Mouse (Mus musculus) layer of hippocampus, adult 8-10 months (tissue): ENCODE data around the gene H2-T3. TPM values are rescaled to one million over a fixed set of nuclear protein-coding genes. Genes with fewer than 3 reads are reported as not detected.
A peak's percentile ranks its signal among the peaks of the same experiment; 100 is the strongest.
"Not testable (repeated sequence)": the region's sequence is repeated elsewhere in the genome, so short reads cannot be mapped to it uniquely, and the experiment has no call there.

Source experiments
- DNase-seq, 2 experiments: peaks; one replicate each; pipeline ENCODE4 v3.0.0; 2022; ENCODE audit warnings: low spot score in 2 of 2
- total RNA-seq, 4 experiments: library from RNA; stranded (reverse); gene quantifications; 2 replicates each; pipeline ENCODE4 v1.2.4; 2022

The H2-T3 gene
- total RNA-seq: not detected

DNA sequence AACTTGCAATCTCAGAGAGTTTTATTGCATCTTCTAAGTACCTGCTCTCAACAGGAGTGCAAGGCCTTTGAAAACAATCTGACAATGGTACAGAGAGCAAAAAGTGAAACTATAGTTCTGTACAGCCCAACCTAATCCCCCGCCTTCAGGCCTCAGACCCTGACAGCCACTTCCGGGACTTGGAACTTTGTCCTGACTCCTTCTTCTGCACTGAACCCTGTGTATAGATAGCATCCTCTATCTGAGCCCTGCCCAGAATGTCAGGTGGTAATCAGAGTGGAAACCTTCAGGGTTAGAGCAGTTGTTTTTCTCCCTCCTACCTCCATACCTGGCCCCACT lies at the start of gene H2-T3:
TSS of gene H2-T3 (minus strand) at position 119 of the 339 bp plus-strand sequence.
- DNase-seq: no peak

DNA sequence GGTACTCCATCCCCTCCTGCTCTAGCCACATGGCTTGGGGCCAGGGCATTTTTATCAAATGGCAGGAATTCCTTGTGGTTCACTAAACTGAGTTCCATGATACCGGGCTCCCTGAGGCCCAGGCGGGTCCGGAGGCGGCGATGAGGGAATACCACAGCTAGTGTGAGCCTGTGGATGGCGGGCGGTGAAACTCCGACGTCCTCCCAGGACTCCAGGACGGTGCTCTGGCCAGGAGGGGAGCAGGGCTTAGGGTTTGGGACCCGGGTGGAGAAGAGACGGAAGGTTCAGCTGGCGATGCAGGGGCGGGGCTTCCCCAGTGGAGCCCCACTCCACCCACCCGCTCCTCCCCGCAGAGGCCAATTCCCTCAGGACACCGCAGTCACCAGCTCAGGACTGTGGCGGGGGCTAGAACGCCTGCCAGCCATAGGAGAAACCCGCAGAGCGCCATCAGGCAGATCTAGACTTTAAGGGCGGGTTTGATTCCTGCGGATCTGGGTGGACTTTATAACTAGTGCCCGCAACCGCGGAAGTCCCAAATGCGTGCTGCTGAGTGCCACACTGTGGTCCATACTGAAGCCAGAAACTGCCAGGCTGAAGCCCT lies 47.3 kb upstream of the H2-T3 start:
- no peak for DNase-seq

DNA sequence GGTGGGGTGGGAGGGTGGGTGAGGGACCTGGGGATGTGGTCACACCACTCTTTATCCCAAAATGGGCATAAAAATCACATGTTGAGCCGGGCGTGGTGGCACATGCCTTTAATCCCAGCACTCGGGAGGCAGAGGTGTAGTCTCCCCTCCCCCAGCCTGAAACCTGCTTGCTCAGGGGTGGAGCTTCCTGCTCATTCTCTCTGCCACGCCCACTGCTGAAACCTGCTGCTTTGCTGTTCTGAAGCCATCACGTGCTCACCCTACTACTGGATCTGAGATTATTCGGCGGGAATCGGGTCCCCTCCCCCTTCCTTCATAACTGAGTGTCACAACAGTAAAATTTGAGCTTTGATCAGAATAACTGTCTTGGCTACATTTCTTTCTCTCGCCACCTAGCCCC lies 45.2 kb upstream of the H2-T3 start:
- not testable (repeated sequence) for DNase-seq

DNA sequence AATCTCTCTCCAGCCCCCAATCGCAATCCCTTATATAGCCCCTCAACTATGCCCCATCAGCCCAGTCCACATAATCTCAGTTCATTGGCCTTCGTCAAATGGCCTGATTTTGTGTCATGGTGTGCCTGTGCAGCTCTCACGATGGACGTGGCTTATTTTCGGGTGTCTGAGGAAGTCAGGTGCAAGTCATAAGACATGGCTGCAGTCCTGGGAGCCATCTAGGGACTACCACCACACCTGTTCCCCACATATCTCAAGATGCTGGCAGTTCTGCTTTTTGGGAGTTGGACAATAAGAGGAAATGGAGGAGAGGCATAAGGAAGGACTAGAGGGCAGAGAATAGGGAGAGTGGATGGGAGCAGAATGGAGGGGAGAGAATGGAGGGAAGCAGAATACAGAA lies 43.5 kb upstream of the H2-T3 start:
- no peak for DNase-seq

DNA sequence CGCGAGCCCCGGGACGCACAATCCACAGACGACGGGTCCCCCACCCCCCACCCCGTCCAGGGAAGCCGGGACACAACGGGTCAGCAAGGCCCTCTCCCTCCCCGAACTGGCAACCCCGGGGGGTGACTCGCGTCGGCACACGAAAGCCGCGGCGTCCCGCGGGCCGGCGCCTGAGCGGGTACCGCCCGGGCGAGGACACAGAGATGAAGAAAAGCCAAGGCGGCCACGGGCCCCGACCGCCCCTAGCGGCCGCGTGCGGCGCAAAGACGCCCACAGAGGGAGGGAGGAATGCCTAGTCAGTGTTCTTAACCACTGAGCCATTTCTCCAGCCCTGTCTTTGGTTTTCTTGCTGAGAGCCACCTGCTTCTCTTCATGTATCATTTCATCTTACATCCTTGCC lies 41.2 kb upstream of the H2-T3 start:
- DNase-seq: no peak

DNA sequence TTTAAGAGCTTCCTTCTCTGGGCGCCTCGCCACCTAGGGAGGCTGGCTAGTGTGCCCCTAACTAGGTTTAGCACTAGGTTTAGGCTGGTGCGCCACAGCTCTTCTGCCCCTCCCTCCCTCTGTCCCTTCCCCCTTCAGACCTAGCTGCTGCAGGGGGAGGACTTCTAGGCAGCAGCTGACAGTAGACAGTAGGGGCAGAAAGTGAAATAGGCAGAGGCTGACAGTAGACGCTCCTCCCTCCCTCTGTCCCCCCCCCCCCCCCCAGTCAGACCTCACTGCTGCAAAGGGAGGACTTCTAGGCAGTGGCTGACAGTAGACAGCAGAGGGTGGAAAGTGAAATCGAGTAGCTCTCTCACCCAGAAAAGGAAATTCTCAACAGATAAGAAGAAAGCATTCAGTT lies 39.0 kb upstream of the H2-T3 start:
- DNase-seq: no peak

DNA sequence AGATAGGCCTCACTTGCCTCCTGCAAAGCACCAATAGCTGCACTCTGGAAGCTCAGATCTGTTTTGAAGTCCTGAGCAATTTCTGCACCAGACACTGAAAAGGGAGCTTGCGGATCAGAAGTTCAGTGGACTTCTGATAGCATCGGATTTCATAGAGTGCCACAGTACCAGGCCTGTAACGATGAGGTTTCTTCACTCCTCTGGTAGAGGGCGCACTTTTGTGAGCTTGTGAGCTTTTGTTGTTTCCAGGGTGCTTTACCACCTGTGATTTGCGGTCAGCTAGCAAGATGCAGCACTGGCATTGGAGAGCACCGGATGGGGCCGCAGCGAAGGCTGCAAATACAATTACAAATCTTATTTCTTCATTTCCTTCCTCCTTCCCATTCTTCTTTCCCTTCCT lies 36.8 kb upstream of the H2-T3 start:
- DNase-seq: no peak

DNA sequence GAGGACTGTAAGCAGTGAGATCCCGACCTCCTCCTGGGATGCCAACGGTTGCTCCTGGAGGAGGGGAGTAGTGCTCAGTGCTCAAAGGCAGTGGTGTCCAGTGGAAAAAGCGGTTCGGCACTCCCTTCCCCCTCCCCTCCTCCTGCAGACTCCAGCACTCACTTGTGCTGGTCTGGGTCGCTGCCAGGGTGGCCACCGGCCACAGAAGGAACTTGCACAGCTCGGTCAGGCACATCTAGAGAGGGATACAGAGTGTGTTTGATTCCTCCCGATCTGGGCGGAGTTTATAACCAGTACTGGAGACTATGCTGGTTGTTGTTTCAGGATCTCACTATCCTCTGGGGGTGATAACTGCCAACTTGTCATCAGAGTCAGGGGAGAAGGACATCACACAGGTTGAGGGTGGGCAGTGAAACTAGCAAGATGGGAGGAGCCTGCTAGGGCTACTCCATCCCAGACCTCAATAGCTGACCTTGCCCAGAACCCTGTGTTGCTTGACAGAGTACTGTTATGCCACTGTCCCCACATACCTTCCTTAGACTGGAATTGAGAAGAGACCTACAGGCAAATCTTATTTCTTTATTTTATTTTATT lies 35.2 kb upstream of the H2-T3 start:
- no peak for DNase-seq

DNA sequence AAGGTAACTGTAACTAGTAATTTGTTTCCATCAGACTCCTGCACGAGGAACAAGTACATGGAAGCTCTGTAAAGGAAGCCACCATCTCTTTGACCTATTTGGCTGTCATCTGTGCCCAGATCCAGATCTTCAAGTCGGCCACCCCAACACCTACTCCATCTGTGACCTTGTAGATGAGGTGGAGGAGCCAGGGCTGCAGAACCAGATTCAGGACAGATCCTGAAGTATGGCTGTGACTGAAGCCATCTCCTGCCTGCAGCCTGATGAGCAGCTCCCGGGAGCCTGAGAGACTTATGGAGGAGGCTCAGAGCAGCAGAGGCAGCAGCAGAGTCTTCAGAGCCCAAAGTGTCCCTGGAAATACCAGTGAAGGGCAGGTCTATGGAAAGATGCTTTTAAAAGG lies 34.4 kb upstream of the H2-T3 start:
- no peak for DNase-seq

DNA sequence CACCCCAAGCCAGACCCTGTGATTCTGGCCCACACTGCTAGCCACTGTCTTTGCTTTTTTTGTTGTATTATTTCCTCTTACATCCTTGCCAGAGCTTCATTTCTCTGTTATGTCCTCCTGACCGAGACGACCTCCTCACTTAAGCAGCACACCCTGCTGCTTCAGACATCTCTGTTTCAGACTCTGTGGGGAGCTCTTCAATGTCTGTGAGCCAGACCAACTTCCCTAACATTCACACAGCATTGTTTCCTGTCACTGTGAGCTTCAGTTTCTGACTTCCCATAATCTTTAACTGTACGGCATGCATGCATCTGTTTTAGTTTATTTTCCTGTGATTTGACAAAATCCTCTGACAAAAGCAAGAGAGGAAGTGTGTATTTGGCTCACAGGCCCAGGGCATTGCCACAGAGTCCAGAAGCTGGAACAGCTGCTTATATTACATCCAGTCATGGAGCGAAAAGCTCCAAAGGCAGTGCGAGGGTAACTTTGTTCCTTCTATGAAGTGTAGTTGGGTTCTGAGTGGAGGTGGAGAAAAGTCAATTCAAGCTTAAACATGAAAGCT lies 28.6 kb upstream of the H2-T3 start:
- DNase-seq: no peak

DNA sequence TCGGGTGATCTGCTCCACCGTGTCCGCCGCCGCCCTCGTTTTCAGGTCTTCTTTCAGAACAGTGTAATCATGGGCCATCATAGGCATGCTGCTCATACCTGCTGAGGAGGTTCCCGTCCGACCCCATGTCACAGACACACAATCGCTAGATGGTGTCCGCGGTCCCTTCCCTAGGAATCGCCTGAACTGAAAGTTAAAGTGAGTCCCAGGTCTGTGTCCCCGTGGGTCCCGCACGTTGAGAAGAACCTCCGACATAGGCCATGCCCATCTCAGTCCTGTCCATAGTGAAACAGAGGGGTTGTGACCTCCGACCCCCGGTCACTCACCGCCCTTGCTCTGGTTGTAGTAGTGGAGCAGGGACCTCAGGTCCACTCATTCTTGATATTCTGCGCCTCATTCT lies 25.5 kb upstream of the H2-T3 start:
- DNase-seq: no peak

DNA sequence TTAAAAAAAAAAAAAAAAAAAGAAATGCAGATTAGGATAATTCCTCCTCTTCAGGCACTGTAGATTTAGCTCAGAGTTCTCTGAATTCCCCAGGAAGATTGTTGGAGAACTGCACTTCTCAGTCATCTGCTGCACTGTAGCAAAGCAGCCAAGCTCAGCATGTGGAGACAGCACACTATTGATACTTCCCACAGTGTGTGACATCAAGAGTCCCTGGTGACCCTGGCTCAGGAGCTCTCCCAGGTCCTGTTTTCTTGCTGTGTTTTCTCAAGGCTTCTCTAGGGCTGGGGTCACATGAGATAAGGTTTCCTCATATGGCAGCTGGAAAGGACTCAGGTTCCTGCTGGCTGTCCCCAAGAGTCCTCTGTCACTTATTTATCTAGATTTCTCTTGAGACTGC lies 16.8 kb upstream of the H2-T3 start:
- no peak for DNase-seq

DNA sequence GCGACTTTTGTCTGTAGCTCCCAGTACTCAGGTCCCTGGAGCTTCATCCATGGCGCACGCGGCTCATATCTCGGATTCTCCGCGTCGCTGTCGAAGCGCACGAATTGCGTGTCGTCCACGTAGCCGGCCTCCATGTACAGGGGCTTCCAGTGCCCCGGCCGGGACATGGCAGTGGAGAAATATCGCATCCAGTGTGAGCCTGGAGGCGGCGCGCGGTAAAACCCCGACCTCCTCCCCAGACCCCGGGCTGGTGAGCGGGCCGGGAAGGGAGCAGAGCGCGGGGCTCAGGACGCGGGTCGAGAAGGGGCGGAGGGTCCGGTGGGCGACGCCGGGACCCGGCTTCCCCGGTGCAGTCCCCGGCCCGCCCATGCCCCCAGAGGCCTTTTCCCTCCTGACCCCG lies 15.8 kb upstream of the H2-T3 start:
- no peak for DNase-seq

DNA sequence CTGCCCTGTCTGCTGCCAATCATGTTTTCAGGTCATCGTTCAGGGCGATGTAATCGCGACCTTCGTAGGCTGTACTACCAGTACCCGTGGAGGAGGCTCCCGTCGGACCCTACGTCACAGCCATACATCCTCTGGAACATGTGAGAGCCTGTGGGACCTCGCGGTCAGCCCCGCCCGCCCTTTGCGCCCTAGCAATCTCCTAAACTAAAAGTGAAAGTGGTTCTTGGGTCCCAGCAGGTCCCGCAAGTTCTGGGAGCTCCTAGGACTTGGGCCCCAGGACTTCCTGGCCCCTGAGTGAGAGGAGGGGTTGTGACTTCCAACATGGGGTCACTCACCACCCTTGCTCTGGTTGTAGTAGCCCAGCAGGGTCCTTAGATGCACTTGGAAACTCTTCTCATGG lies 15.4 kb upstream of the H2-T3 start:
- no peak for DNase-seq

DNA sequence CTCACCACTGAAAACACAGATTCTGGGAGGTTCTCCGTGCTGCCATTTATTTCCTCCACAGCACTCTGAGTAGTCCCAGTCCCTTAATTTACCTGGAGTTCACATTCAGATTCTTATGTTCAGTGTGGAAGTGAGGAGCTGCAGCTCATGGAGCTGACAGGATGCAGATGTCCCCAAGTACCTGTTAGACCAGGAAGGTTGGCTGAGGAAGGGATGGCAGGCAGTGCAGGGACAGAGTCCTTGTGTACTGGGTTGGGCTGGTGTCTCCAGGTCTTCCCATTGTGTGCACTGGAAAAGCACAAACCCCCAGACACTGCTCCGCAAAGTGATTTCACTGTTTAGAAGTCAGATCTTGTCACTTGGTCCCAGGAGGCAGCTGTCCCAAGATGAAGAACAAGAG lies 11.8 kb upstream of the H2-T3 start:
- no peak for DNase-seq

DNA sequence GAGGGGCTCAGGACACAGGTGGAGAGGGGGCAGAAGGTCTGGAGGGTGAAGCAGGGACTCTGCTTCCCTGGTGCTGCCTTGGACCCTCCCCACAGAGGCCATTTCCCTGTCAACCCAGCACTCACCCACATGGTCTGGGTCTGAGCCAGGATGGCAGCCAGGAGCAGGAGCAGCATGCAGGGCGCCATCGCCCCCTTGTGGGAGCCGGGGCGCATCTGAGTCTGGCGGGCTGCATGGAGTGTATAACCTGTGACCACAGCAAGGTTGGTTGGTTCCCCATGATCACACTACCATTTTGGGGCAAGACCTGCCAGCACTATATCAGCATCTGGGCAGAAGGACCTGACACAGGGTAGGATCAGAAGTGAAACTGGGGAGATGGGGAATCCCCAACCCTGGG lies 8.2 kb upstream of the H2-T3 start:
- DNase-seq: no peak

DNA sequence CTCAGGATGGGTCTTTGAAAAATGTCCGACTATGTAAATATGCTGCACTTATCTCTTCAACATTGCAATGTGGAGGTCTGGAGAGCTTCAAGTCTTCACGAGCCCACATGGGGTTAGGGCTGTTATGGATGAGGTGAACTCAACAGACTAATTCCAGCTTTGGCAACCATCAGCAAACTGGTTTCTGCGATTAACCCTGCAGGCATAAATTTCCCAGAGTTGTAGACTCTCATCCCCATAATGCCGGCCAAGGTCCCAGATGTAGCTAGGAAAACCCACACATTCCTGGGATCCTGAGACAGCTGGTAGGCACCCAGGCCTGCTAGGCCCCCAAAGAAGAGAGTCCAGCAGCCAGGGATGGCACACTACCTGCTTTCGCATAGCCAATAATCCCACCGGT lies 4.4 kb upstream of the H2-T3 start:
- no peak for DNase-seq

DNA sequence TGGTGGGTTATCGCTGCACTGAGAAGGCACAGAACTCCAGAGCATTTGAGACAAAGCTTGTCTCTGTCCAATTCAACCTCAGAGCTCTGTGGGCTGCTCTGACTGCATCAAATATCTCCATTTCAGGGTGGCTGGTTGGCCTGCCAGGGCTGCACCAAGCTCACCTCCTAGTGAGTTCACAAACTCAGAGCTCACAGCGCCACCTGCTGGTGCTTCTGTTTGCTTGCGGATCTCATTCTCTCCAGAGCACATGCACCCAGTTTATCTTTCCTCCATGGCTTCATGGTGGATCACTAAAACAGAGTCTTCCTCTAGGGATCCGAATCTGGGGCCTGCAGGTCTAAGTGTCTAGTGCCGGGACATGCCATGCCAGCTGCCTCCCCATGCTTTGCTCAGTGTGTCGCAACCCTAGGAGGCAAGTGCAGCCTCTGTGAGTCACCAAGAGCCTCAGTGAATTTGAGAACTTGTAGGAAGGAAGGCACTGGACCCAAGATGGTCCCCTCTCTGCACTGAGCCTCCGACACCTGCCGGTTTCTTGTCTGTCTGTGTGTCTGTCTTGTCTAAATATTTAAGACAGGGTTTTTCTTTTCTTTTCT lies 3.6 kb upstream of the H2-T3 start:
- peak in 1 of 2 experiments; percentile 50 for DNase-seq

DNA sequence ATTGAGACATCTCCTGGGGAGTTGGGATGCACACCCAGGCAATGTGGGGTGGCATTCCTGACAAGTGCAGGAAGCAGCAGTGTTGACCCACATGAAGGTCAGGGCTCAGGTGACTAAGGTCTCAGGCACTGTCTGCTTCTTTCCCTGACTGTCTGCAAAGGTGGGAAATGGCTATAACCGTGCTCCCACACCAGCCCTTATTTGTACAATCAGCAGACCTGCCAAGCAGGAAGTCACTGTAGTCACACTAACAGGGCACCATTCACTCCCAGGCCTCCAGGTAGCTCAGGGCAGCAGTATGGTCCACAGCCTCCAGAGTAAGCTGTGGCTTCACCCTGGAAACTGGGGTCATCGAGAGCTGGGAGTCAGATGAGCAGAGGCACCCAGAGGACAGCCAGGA lies 2.3 kb upstream of the H2-T3 start:
- no peak for DNase-seq

DNA sequence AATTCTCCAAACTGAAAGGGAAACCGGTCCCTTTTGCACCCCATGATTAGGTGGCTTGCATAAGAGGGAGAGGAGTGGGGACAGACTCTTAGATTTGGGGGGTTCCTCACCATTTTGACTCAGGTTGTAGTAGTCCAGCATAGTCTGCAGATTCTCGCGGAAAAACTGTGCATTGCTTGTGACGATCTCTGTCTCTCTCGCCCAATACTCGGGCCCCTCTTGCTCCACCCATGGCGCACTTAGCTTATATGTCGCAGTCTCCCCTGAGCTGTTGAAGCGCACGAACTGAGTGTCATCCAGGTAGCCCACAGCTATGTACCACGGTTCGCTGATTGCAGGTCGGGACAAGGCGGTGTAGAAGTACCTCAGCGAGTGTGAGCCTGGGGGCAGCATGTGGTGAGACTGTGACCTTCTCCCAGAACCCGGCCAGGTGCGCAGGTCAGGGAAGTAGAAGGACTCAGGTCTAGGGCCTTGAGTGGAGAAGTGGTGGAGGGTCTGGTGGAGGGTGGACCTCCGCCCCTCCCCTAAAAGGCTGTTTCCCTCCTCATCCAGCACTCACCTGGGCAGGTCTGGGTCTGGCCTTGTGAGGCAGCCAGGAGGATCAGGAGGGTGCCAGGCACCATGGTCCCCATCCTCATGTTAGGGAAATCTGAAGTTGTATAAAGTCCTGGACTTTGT lies 457 bp downstream of the H2-T3 start:
- DNase-seq: no peak

DNA sequence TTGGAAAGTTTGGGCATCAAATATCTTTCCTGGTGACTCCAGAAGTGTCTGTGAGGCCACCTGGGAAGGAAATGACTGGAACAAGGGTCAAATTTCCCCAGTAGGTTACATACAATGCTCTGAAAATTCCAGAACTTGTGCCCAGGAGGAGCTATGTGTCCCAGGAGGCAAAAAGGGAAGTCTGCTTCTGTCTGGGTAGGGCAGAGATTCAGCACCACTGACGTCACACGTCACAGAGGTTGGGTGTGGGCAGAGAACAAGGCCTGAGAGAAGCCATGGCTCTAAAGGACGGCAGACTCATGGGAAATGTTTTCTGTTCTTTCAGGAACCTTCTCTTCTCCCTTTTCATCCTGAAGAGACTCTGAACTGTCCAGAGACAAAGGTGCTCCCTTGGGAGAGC lies 2.5 kb downstream of the H2-T3 start:
- DNase-seq: no peak

DNA sequence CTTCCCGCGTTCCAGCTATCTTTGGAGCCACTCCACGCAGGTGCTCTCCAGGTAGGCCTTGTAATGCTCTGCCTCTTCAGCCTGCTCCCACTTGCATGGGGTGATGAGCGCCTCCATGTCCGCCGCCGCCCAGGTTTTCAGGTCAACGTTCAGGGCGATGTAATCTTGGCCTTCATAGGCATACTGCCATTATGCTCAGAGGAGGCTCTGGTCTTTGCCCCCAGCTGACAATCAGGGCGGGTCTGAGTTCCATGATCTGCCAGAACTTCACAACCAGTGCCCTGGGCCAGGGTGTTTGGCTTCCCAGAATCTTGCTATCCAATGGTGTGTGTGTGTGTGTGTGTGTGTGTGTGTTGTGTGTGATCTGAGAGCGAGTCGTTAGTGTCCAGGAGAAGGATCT lies 7.9 kb downstream of the H2-T3 start:
- DNase-seq: no peak

DNA sequence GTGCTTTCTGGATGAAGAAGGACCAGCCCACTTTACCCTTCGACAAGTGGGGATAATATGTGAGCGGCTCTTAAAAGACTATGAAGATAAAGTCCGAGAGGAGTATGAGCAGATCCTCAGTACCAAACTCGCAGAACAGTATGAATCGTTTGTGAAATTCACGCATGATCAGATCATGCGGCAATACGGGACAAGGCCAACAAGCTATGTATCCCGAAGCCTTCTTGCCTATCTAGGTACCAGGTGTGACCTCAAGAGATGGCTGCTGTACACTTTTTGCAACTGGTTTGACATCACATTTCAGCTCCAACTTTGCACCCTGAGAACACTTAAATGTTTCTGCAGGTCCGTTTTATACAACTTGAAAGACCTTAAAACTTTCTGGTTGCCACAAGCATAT lies 10.6 kb downstream of the H2-T3 start:
- not testable (repeated sequence) for DNase-seq
